Mouse (Mus musculus) left cerebral cortex, adult 8-10 months (tissue): ENCODE data around the gene Hdac9. TPM values are rescaled to one million over a fixed set of nuclear protein-coding genes. Genes with fewer than 3 reads are reported as not detected.
"Not testable (repeated sequence)": the region's sequence is repeated elsewhere in the genome, so short reads cannot be mapped to it uniquely, and the experiment has no call there.

ENCODE experiments used
- DNase-seq, 2 experiments: peaks; one replicate each; pipeline ENCODE4 v3.0.0; 2022; ENCODE audit warnings: low spot score in 2 of 2
- total RNA-seq, 4 experiments: library from RNA; stranded (reverse); gene quantifications; 2 replicates each; pipeline ENCODE4 v1.2.4; 2022

The Hdac9 gene
- total RNA-seq, 4 experiments from 2014 or later, result 42.9 to 51.3 (median 46.1) TPM

DNA sequence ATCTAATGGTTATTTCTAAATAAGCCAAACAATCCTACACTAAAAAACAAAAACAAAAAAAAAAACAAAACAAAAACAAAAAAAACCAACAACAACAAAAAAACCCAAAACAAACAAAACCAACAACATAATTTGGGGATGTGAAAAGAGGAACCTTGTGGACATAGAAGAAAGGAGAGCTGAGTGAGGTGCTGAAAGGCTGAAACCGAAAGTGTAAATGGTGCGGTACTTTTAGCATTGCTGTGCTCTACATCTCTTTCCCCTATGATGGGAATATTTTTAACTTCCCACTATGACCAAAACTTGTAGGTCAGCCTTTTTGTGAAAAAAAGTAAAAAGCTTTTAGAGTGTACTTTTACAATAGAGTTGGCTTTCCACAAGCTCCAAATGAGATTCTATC is 774.2 kb downstream of the Hdac9 start:
- DNase-seq, result no peak

- DNase-seq, result no peak
Measured at GRCm38 (mm10) chr12:34113336-34113735, 803.6 kb downstream of the Hdac9 start.

- no peak for DNase-seq
Measured at GRCm38 (mm10) chr12:34092953-34093352, 823.9 kb downstream of the Hdac9 start.

DNA sequence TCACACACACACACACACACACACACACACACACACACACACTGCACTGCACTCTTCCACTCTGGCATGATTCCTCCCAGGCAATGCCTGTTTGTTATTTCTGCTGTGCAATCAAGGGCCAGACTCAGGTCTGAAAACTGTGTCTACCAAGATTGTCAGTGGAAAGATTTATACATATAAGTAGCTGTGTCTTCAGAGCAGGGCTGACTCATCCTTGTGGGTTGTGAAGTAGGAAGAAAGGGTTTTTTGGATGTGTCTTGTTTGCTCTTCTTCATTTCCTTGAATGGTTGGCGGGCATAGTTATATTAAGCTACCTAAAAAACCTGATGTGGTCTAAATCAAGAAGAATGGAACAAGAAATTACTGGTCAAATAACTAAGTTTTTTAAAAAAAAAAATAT is 825.0 kb downstream of the Hdac9 start:
- DNase-seq, result peak in 1 of 2 experiments; percentile 36

DNA sequence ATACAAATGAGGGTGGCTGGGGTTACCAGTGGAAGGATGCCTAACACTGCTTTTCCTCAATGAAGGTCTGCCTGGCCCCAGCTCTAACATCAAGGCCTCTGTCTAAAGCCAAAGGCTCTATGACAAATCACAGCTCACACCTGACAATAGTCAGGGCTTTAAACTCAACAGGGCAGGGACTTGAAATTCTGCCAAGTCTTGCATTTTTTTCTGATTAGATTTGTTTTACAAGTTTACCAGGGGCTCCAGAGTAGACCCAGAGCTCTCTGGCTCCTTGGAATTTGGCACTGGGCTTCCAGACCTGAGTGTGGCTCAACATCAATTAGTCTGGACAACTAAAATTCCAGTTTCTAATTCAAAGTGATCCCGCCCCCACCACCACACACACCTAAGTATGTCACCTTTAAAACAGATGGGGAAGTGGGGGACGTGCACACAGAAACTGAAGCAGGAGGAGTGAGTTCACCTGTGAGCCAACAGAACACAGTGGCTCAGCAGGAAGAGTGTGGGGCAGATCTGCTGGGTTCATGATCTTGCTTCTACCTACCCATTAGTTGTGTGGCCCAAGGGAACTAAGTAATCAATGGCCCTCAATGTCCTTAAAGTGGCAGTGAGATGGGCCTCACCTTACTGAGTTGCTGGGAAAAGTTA is 829.5 kb downstream of the Hdac9 start:
- no peak for DNase-seq

DNA sequence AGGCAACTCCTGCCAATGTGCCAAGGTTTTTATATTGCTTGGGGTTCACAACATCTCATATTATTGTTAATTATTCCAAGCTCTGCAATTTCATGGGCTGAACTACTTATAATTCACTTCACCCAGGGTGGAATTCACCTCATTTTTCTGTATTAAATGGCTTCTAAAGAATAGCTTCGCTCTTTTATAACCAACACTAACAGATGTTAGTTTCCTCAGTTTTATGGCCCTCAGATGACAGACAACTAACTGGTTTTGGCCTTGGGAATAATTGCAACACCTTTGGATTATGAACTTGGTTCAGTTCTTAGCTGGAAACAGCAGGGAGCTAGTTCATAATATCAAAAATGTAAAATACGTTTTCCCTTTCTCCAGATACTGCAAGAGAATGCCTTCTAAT is 839.9 kb downstream of the Hdac9 start:
- DNase-seq, result no peak

DNA sequence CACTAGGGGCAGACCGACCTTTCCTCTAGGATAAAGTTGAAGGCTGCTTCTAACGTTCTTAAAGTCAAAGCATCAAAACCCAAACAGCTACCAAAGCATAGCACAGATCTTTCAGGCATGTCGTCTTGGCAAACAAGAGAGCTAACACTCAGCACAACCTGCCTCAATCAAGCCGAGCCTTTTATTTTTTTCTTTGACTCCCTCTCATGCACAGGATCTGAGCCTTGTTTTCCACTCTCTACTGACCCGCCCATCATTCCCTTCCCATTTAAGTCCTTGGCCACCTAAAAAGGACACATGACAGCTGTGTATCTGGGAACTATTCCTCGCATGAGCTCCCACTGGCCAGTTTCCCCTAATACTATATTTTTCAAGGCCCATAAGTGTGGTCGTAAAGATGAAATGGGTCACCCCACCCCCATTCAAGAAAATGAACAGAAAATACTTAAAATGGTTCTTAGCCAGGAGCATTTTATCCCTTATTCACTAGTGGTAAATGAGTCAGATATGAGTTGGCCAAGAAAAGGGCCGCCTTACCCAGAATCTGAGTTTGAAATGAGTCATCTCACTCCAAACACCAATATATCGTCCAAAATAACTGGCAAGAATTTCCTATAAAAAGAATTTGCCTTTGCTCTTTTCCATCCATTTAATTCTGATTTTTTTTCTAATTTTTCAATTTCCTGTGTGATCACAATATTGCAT is 840.9 kb downstream of the Hdac9 start:
- DNase-seq, result peak in 1 of 2 experiments; percentile 26

DNA sequence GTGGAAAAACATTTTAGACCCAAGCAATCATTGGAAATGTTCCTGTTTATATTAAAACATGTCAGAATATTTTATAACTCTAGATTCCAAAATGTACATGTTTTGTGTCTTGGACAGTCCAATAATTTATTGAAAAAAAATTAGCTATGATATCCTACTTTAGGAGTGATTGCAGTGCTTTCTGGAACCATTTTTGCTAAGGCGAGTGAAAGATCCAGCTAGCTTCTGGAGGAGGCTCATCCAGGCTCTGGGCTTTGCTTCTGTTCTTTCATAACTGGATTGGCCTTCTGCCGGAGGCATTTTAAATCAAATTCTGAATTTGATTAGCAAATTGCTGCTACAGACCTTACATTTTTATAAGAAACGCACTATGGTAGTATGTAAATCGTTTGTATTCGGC is 864.4 kb downstream of the Hdac9 start:
- DNase-seq, result no peak

DNA sequence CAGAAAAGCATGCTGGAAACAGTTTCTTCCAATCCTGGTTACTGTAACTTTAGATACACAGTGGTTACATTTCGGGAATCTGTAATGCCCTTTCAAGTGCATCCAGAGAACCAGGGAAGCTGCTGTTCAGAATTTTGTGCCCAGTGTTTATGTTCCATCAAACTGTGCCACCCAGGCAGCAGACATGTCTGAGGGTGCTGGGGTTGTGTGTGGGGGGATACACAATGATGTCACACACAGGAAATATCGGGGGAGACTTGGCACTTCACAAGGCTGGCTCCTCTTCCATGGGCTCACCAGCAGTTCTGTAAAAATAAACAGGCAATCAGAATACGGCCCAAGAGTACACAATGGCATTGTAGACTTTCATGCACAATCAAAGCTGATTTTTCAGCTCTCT is 864.9 kb downstream of the Hdac9 start:
- no peak for DNase-seq

DNA sequence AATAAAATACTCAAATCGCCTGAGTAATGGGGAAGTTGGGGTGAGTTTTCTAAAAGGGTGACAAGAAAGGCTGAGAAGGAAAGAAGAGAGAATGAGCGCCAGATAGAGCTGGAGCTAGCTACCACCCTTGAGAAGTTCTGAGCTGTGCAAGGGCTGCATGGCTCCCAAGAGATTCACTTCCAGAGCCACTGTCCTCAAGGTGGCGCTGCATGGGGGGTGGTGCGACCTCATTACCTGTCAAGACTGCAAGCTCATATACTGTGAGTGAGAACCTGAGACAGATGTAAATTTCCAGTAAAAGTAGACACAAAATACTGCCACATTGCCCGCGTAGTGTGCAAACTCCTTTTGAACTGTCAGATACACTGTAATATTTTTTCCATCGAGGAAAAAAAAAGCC is 865.8 kb downstream of the Hdac9 start:
- DNase-seq, result no peak

- no peak for DNase-seq
Measured at GRCm38 (mm10) chr12:34040949-34041348, 875.9 kb downstream of the Hdac9 start.

DNA sequence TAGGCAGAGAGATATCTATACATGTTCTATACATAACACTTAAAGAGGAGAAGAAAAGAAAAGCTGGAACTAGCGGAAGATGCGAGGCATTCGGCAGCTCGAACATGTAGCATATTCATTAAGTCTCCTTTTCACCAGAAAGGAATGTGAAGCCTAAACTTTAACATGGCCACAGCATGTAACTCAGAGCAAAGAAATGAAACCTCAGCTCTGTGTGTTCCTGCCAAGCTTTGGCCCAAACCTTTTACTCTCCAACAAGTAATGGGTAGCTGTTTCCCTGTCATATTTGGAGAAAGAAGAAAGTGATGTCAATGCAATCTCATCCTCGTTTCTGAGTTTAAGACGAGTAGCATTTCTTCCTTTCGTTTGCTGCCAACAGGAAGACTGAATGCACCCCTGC is 876.8 kb downstream of the Hdac9 start:
- DNase-seq, result no peak

- not testable (repeated sequence) for DNase-seq
Measured at GRCm38 (mm10) chr12:34009796-34010195, 907.1 kb downstream of the Hdac9 start.

Other genes with a start within 250 kb of the Hdac9 start
- gene Prps1l1, start 67.7 kb upstream of the Hdac9 start, total RNA-seq, result not detected
- 10 to 100 TPM; 58.0 to 70.9 (median 62.4) TPM for gene Snx13, start 130.1 kb upstream of the Hdac9 start, total RNA-seq